Mouse (Mus musculus): ENCODE data around the gene Atp1a3.

DNA sequence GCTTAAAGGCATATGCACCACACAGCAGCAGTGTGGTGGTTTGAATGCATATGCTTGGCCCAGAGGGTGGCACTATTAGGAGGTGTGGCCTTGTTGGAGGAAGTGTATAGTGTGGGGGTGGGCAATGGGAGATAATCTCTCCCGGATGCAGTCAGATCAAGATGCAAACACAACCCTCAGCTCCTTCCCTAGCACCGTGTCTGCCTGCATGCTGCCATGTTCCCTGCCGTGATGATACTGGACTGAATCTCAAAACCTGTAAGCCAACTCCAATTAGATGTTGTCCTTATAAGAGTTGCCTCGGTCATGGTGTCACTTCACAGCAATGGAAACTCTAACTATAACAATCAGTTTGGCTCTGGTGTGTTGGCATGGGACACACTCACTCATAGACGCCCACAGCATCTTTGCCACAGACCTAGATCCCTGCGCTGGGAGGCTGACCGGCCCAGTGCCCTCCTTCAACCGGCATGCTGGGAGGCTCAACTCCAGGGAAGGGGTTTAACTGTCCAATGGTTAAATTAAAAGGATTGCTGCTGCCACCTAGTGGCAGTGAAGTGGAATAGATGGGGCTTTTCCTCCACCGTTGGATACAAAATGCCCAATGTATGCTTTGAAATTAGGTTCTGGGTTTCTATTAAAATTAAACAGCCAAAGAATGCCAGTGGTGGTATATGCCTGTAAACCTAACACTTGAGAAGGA lies 30.7 kb downstream of the Atp1a3 start:
- TF ChIP-seq CTCF (IDR thresholded peaks at IDR 0.05) = peak; percentile 95
- TF ChIP-seq POLR2A (IDR thresholded peaks at IDR 0.05; ENCODE audit: insufficient read depth, low read depth, low read length) = no peak
- TF ChIP-seq EP300 (IDR thresholded peaks at IDR 0.05; ENCODE audit: insufficient read depth, low read depth, low read length) = no peak

Data from heart, adult 2 months (tissue).